Mouse (Mus musculus): Measurements from ENCODE around the gene Trim31.

Gene Trim31

GRCm38 (mm10) chr17:36944121-36944775 is 46.3 kb downstream of the Trim31 start:
- no peak for DNase-seq (ENCODE audit: low spot score in 2 of 2)

DNA sequence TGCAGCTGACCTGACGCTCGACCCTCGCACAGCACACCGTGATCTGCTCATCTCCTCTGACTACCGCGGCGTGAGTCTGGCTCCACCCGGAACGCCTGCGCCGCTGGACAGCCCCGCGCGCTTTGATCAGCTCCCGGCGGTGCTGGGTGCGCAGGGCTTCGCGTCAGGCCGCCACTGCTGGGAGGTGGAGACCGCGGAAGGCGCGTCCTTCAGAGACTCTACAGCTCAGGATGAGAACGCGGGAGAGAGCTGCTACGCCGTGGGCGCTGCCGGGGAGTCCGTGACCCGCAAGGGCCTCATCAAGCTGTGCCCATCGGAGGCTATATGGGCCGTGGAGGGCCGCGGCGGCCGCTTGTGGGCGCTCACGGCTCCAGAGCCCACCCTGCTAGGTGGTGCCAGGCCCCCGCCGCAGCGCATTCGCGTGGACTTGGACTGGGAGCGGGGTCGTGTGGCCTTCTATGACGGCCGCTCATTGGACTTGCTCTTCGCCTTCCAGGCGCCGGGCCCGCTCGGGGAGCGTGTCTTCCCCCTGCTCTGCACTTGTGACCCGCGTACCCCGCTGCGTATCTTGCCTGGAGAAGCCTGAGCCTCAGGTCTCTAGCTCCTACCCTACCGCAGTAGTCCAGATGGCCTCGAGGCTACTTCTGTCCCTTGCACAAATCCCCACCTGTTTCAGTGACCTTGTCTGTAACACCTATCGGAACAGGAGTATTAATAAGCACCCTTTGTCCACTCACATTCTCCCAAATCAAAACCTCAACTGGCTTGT is 49.3 kb downstream of the Trim31 start:
- DNase-seq (ENCODE audit: low spot score in 2 of 2): peak; percentile 47 to 67

GRCm38 (mm10) chr17:36948286-36948685 is 50.4 kb downstream of the Trim31 start:
- no peak for DNase-seq (ENCODE audit: low spot score in 2 of 2)

DNA sequence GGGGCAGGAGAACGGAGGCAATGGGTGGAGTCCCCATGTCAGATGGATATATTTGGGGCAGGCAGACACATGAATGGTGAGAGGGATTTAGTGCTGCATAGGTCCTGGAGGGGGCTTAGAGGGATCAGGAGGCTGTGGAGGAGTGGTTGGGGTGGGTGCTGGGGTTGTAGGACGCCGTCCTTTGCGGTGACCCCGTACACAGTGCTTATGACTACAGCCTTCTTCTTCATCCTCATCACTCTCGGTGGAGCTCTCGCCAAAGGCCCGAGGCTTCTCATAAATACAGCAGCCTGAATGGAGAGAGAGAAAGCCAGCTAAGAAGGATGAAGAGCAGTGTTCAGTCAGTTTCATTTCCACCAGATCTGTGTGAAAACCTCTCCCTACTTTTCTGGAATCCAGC is 51.3 kb downstream of the Trim31 start:
- no peak for DNase-seq (ENCODE audit: low spot score in 2 of 2)

- peak; percentile 95 for DNase-seq (ENCODE audit: low spot score in 2 of 2)
Observed at GRCm38 (mm10) chr17:36950981-36951947, 53.3 kb downstream of the Trim31 start, which contains the start of gene Ppp1r11. Ppp1r11 (minus strand) TSS chr17:36951741.

DNA sequence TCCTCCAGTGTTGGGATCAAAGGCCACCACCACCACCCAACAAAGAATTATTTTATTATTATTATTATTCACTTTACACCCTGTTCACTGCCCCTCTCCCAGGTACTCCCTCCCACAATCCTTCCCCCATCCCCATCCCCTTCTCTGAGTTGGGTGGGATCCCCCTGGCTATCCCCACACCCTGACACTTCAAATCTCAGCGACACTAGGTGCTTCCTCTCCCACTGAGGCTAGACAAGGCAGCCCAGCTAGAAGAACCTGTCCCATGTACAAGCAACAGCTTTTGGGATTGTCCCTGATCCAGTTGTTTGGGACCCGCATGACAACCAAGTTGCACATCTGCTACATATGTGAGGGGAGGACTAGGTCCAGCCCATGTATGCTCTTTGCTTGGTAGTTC is 54.7 kb downstream of the Trim31 start:
- no peak for DNase-seq (ENCODE audit: low spot score in 2 of 2)

- DNase-seq (ENCODE audit: low spot score in 2 of 2): no peak
Observed at GRCm38 (mm10) chr17:36953062-36953461, 55.1 kb downstream of the Trim31 start.

DNA sequence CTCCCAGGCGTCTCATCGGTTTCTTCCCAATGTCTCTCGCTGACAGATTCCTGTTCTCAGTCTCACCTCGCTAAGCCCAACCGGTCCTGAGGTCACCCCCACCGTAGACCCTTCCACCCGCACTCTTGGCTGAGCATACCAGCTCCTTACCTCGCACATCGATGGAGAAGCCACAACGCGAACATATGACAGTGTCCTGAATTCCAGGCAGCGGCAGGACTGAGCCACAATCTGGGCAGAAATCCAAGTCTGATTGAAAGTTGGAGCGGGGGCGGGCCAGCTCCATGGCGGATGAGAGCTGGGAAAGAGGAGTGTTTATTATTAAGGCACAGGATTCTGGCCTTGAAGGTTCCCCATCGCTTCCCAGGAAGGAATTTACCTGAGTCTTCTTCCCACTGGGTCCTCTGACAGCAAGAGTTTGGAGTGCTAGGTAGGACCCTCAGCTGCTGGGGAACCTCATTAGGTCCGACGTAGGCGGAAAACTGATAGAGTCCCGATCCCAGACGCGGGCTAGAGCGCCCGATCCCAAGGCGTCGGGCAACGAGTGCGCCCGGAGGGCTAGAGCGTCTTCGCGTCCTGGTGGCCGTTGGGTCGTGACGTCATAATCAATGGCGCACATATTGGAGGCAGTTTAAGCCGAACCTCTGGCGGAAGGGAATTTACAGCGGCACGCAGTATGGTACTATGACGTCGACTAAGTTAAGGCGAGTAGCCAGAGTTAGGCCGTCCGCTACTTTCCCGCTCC is 60.3 kb downstream of the Trim31 start, which contains the start of the genes Znrd1 and Znrd1as:
Znrd1 (minus strand) TSS at position 561 of the 745 bp plus-strand sequence.
Znrd1as (plus strand) TSS at position 594 of the 745 bp plus-strand sequence.
- DNase-seq (ENCODE audit: low spot score in 2 of 2): peak; percentile 94 to 95

GRCm38 (mm10) chr17:36958884-36959283 is 61.0 kb downstream of the Trim31 start:
- no peak for DNase-seq (ENCODE audit: low spot score in 2 of 2)

Measured in frontal cortex, postnatal 10 days (tissue).